ENCODE assay signal across 15 mouse cellular contexts in the genomic region with DNA sequence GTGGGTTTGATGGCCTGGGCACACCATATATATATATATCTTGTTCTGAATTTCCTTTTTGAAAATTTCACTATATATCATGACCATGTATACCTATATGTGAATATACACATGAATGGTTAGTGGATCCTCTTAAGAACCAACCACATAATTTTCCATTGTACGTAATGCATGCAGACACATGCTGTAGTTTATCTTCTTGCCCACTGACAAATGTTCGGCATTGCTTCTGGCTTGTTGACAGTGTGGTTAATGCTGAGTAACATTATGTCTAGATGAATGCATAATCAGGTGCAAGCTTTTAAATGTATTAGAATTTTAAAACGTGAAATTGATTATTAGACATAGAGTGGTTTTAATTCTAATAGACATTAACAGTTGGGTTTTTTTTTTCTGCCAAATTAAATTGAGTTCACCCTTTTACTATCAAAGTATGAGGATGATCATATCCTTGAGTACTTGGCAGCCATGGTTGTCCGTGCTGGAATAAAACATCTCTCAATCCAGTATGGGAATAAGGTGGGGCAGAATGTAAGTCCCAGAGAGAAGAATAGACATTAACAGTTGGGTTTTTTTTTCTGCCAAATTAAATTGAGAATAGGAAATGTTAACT.
DNase-seq lines count a peak whose midpoint lies in the region; TF ChIP-seq lines count a peak whose summit lies in the region.
"Had no signal": no experiment of that assay in that cellular context is flagged by ENCODE, and none has a peak within 500 bp of the region (broad histone marks: within the 10 kb centered on the region; RNA-seq: fewer than 3 reads in every experiment).

No protein-coding gene starts in this region.

- peak overlapping the region; percentile 98 for H3K27ac ChIP-seq in CH12.LX (ENCODE audit: insufficient read depth, low read depth)

- H3K4me1 ChIP-seq in CH12.LX (ENCODE audit: control insufficient read depth in 1 of 2, insufficient read depth in 2 of 2) = peaks cover 4 to 56% of the 10 kb centered on the region in 2 experiments

- TF ChIP-seq EP300 in CH12.LX (IDR thresholded peaks at IDR 0.05; ENCODE audit: low read length) = peak; percentile 51; the same call in 1 of the 2 replicates

- peaks cover 8% of the 10 kb centered on the region for H3K9me3 ChIP-seq in CH12.LX (replicated peaks; ENCODE audit: low read length)

- no peaks in the 10 kb centered on the region for H3K27me3 ChIP-seq in CH12.LX (replicated peaks)

- H3K79me2 ChIP-seq in CH12.LX (replicated peaks; ENCODE audit: control insufficient read depth, extremely low read depth, insufficient read depth, poor library complexity, severe bottlenecking) = peaks cover 4% of the 10 kb centered on the region; the same call in 1 of the 2 replicates

- TF ChIP-seq POLR2A in CH12.LX (IDR thresholded peaks at IDR 0.05; ENCODE audit: low read depth, low read length) = no peak

- TF ChIP-seq CTCF in CH12.LX (conservative IDR thresholded peaks at IDR 0.05 in 1 of 2, IDR thresholded peaks at IDR 0.05 in 1 of 2; ENCODE audit: low read depth in 2 of 2, low read length in 2 of 2) = no peak

- DNase-seq in CH12.LX (ENCODE audit: extremely low read depth) = no peak
- no peak for DNase-seq in adrenal gland, adult 2 months
- DNase-seq: adrenal gland, adult 8-10 months; adrenal gland, postnatal 10 days; adrenal gland, postnatal 14 days; adrenal gland, postnatal 25 days; adrenal gland, postnatal 36 days; B cell, adult 2 months; cerebellum, adult 11 months; cerebellum, adult 11-12 months; cerebellum, adult 18-20 months; cerebellum, adult 2 months; cerebellum, adult 8-10 months; cerebellum, adult 9-10 months had no signal

- in situ Hi-C loops in CH12.LX (cut with MboI; ENCODE audit: low pct_ligation_motif_present, low pct_unique_long_range_greater_than_20kb, low sequenced_read_pairs) = no loop called here

- peaks cover 0 to 3% of the 10 kb centered on the region in 2 experiments for H3K36me3 ChIP-seq in CH12.LX (replicated peaks in 1 of 2; ENCODE audit: control insufficient read depth in 1 of 2, insufficient read depth in 1 of 2, low read length in 1 of 2)
- H3K36me3 ChIP-seq: G1E had no signal

- H3K4me3 ChIP-seq in CH12.LX (replicated peaks in 1 of 3; ENCODE audit: low read depth in 2 of 3, low read length in 2 of 3, poor library complexity in 1 of 3) = peak overlapping the region in 2 of 3 experiments; percentile 11 to 35

- dilution Hi-C loops in CH12.LX (cut with MboI; ENCODE audit: extremely low pct_ligation_motif_present, extremely low pct_unique_long_range_greater_than_20kb, low sequenced_read_pairs) = no loop called here

- no peak for TF ChIP-seq RAD21 in CH12.LX (IDR thresholded peaks at IDR 0.05; ENCODE audit: low read depth, low read length)

- H3K9ac ChIP-seq in CH12.LX (ENCODE audit: insufficient read depth, low read depth) = peak overlapping the region; percentile 61

- H3K4me2 ChIP-seq in CH12.LX (ENCODE audit: insufficient read depth, low read depth, poor library complexity, severe bottlenecking) = peak overlapping the region; percentile 93

TF ChIP-seq in CH12.LX, 34 proteins besides CTCF, POLR2A, EP300 and RAD21:
- TF ChIP-seq USF1 (IDR thresholded peaks at IDR 0.05; ENCODE audit: low read depth, low read length) (no peak), MAFK (IDR thresholded peaks at IDR 0.05; ENCODE audit: insufficient replicate concordance, low read length) (0 out of 2 replicates have a peak, but pooled peaks have one; percentile 43), ZNF384 (IDR thresholded peaks at IDR 0.05; ENCODE audit: low read depth, low read length) (peak; percentile 55), MXI1 (IDR thresholded peaks at IDR 0.05; ENCODE audit: low read depth, low read length) (peak; percentile 67; the same call in 1 of the 2 replicates), BHLHE40 (IDR thresholded peaks at IDR 0.05; ENCODE audit: low read depth, low read length) (peak; percentile 66), ETS1 (conservative IDR thresholded peaks at IDR 0.05; ENCODE audit: low read depth, low read length) (peak; percentile 44; the same call in 1 of the 2 replicates), SMC3 (IDR thresholded peaks at IDR 0.05; ENCODE audit: low read depth, low read length) (0 out of 2 replicates have a peak, but pooled peaks have one; percentile 4), TCF12 (IDR thresholded peaks at IDR 0.05; ENCODE audit: low read depth, low read length) (0 out of 2 replicates have a peak, but pooled peaks have one; percentile 16), MAX (IDR thresholded peaks at IDR 0.05; ENCODE audit: low read length) (no peak; the same call in 1 of the 2 replicates), MAZ (IDR thresholded peaks at IDR 0.05; ENCODE audit: low read depth, low read length) (no peak), ZMIZ1 (IDR thresholded peaks at IDR 0.05; ENCODE audit: low read depth, low read length) (peak; percentile 50; the same call in 1 of the 2 replicates), CHD1 (IDR thresholded peaks at IDR 0.05; ENCODE audit: low read depth, low read length) (peak; percentile 94), TBP (conservative IDR thresholded peaks at IDR 0.05; ENCODE audit: low read depth, low read length) (peak; percentile 57), MYC (IDR thresholded peaks at IDR 0.05; ENCODE audit: low read depth, low read length) (peak; percentile 70; the same call in 1 of the 2 replicates), HCFC1 (IDR thresholded peaks at IDR 0.05; ENCODE audit: low read depth, low read length) (0 out of 2 replicates have a peak, but pooled peaks have one; percentile 13), CHD2 (IDR thresholded peaks at IDR 0.05; ENCODE audit: low read length) (peak; percentile 45; the same call in 1 of the 2 replicates), SIN3A (IDR thresholded peaks at IDR 0.05; ENCODE audit: low read length) (no peak), ZC3H11A (IDR thresholded peaks at IDR 0.05; ENCODE audit: low read depth, low read length) (no peak), POLR2AphosphoS2 (IDR thresholded peaks at IDR 0.05; ENCODE audit: low read depth, low read length) (0 out of 2 replicates have a peak, but pooled peaks have one; percentile 50), RCOR1 (conservative IDR thresholded peaks at IDR 0.05; ENCODE audit: low read depth, low read length) (no peak), IRF4 (IDR thresholded peaks at IDR 0.05; ENCODE audit: low read depth, low read length) (0 out of 2 replicates have a peak, but pooled peaks have one; percentile 7)
